Mouse (Mus musculus) cerebellum, adult 2 months (tissue): ENCODE measurements at regions not wholly inside any gene's neighbourhood (a gene's known extent, or its start where the extent isn't known, plus 50 kb on each side); places are given as distances from the start of the nearest gene placed in this dataset.

Source experiments
- CTCF ChIP-seq: fragments of 200-500 bp; IDR thresholded peaks from 2 replicates; pipeline ENCODE4 v1.5.1; 2011; ENCODE audit warnings: low read depth, mild to moderate bottlenecking, control low read depth, low read length, moderate library complexity, borderline replicate concordance; ENCODE audit not compliant: insufficient read depth
- POLR2A ChIP-seq: fragments of 200-500 bp; IDR thresholded peaks from 2 replicates; pipeline ENCODE4 v1.6.1; 2011; ENCODE audit warnings: low read length, control low read depth, borderline replicate concordance; ENCODE audit not compliant: insufficient read depth

GRCm38 (mm10) chr5:120022276-120022675, 94.0 kb upstream of the Rbm19 start:
- TF ChIP-seq CTCF (no peak), POLR2A (no peak)
